Mouse (Mus musculus): ENCODE results near the gene Ctnnal1.

- TF ChIP-seq POLR2A (IDR thresholded peaks at IDR 0.05; ENCODE audit: low read depth, low read length) (no peak), CTCF (IDR thresholded peaks at IDR 0.05; ENCODE audit: extremely low read depth, insufficient read depth, insufficient read length, insufficient replicate concordance) (no peak)
Observed at GRCm38 (mm10) chr4:56914761-56915160, 49.8 kb upstream of the Ctnnal1 start.
